Mouse (Mus musculus): ENCODE measurements at regions not wholly inside any gene's neighbourhood (a gene's known extent, or its start where the extent isn't known, plus 50 kb on each side); places are given as distances from the start of the nearest gene placed in this dataset.

GRCm38 (mm10) chr13:99780751-99781460, 120.0 kb downstream of the Cartpt start:
- peak; percentile 64 for DNase-seq (ENCODE audit: low spot score)

GRCm38 (mm10) chr13:99778747-99779146, 122.1 kb downstream of the Cartpt start:
- DNase-seq (ENCODE audit: low spot score) = no peak

GRCm38 (mm10) chr13:99777736-99778135, 123.2 kb downstream of the Cartpt start:
- DNase-seq (ENCODE audit: low spot score) = no peak

- DNase-seq (ENCODE audit: low spot score) = no peak
These were observed 134.9 kb downstream of the Cartpt start for GRCm38 (mm10) chr13:99765965-99766364.

GRCm38 (mm10) chr13:99764764-99765163, 136.1 kb downstream of the Cartpt start:
- DNase-seq (ENCODE audit: low spot score) = no peak

- no peak for DNase-seq (ENCODE audit: low spot score)
These were observed 136.7 kb downstream of the Cartpt start for GRCm38 (mm10) chr13:99764097-99764714.

- DNase-seq (ENCODE audit: low spot score) = no peak
These were observed 139.0 kb downstream of the Cartpt start for GRCm38 (mm10) chr13:99761843-99762242.

- no peak for DNase-seq (ENCODE audit: low spot score)
These were observed 139.5 kb downstream of the Cartpt start for GRCm38 (mm10) chr13:99761423-99761822.

- DNase-seq (ENCODE audit: low spot score) = no peak
These were observed 140.2 kb downstream of the Cartpt start for GRCm38 (mm10) chr13:99760646-99761045.

- DNase-seq (ENCODE audit: low spot score) = no peak
These were observed 141.4 kb downstream of the Cartpt start for GRCm38 (mm10) chr13:99759256-99760044.

GRCm38 (mm10) chr13:99754701-99755100, 146.2 kb downstream of the Cartpt start:
- no peak for DNase-seq (ENCODE audit: low spot score)

- no peak for DNase-seq (ENCODE audit: low spot score)
These were observed 146.6 kb downstream of the Cartpt start for GRCm38 (mm10) chr13:99754251-99754652.

- no peak for DNase-seq (ENCODE audit: low spot score)
These were observed 147.4 kb downstream of the Cartpt start for GRCm38 (mm10) chr13:99753526-99753925.

- no peak for DNase-seq (ENCODE audit: low spot score)
These were observed 150.2 kb downstream of the Cartpt start for GRCm38 (mm10) chr13:99750729-99751128.

- DNase-seq (ENCODE audit: low spot score) = no peak
These were observed 151.5 kb downstream of the Cartpt start for GRCm38 (mm10) chr13:99749342-99749741.

- DNase-seq (ENCODE audit: low spot score) = no peak
These were observed 152.8 kb downstream of the Cartpt start for GRCm38 (mm10) chr13:99748128-99748527.

GRCm38 (mm10) chr13:99745526-99745925, 155.4 kb downstream of the Cartpt start:
- DNase-seq (ENCODE audit: low spot score) = no peak

- DNase-seq (ENCODE audit: low spot score) = no peak
These were observed 156.1 kb downstream of the Cartpt start for GRCm38 (mm10) chr13:99744790-99745120.

GRCm38 (mm10) chr13:99743952-99744789, 156.7 kb downstream of the Cartpt start:
- no peak for DNase-seq (ENCODE audit: low spot score)

GRCm38 (mm10) chr13:99742507-99742906, 158.4 kb downstream of the Cartpt start:
- DNase-seq (ENCODE audit: low spot score) = no peak

GRCm38 (mm10) chr13:99741981-99742380, 158.9 kb downstream of the Cartpt start:
- DNase-seq (ENCODE audit: low spot score) = no peak

- no peak for DNase-seq (ENCODE audit: low spot score)
These were observed 161.5 kb downstream of the Cartpt start for GRCm38 (mm10) chr13:99739420-99739819.
